Mouse (Mus musculus): ENCODE results near the gene Cdk9.

The Cdk9 gene

DNA sequence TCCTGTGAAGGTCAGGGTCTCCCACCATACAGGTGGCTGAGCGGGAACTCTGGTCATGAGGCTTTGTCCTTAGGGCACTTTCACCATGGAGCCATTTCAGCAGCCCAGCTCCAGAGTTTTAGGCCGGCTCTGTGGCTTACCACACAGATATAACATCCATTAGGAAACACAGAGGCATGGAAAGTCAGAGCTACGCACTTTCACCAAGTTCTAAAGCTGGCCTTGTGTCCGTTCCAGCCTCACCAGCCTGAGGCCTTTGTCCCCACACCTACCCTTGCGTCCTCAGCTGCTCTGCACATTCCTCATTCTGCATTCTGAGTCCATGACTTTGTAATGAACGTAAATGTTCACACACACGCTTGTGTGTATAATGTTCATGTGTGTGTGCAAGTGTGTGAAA lies 7.9 kb downstream of the Cdk9 start:
- no peak for DNase-seq

DNA sequence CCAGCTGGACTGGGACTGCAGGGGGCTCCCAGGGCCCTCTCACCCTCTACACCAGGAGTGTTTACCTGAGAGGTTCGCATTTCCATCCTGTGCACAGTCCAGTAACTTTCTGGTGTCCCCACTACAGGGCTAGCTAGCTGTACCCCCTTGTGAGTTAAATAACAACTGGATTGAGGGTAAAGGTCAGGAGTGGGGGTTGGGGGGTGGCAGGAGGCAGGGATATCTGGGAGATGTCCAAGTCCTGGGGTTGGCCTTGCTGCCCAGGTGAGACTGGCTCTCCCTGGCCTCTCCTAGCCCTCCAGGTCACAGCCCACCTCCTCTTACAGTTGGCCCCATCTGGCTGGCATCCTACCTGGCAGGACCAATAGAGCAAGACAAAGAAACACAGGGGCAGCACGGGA lies 8.9 kb downstream of the Cdk9 start, which contains the start of gene Fpgs:
Fpgs (minus strand) TSS at position 125 of the 401 bp plus-strand sequence.
- no peak for DNase-seq

- no peak for DNase-seq
Measured at GRCm38 (mm10) chr2:32703046-32703445, 9.8 kb downstream of the Cdk9 start.

- no peak for DNase-seq
Measured at GRCm38 (mm10) chr2:32700966-32701743, 11.7 kb downstream of the Cdk9 start.

DNA sequence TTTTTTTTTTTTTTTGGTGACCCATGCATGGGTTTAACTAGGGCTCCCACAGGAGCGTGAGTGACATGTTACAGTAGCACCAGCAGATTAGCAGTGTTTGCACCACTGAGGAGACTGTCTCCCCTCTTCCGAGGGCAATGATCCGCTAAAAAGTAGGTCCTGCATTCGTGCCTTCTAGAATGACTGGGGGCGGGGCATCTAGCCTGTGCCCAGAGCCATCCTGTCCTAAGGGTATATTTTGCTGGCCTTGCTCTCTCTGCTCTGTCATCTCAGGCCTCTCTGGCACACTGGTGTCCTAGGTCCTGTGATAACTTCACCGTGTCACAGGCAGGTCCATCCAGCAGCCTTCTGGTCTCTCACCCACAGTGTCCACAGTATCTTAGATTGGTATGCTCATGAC lies 13.2 kb downstream of the Cdk9 start:
- no peak for DNase-seq

DNA sequence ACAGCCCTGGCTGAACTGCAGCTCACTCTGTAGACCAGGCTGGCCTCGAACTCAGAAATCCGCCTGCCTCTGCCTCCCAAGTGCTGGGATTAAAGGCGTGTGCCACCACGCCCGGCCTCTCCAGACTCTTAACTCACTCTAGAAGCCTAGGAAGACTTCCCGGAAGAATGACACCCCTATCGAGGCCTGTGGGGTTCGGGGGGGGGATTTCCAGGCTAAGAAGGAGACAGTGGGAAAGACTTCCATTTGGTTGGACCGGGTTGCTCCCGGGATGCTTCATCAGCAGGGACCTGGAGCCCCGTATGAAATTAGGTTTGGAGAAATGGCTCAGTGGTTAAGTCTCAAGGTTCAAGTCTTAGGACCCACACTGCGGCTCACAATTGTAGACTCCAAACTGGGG lies 18.2 kb downstream of the Cdk9 start:
- DNase-seq = no peak

DNA sequence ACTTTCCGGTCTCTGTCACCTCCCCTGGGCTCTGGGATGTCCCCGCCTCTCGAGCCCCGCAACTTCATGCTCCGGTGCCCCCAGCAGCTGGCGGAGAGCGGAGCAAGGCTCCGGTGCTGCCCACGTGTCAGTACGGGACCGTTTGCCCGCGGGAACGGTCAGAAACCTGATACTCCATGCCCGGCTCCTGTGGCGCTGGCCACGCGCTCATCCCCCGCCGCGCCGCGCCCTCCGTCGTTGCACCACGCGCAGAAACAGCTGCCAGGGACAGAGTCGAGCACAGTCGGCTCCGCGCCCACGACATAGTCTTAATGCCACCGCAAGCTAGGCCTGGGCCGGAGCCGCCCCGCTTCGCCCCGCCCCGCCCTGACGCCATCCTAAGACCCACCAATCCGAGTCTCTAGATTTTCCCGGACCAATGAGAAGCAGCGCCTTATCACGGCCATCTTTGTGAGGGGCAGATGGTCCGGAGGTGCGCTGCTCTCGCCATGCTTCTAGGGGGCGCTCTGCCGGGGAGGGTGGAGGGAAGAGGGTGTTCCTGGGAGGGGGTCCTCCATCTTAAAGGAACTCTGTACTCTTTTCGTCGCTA lies 19.0 kb downstream of the Cdk9 start:
- peak; percentile 96 to 97 for DNase-seq

DNA sequence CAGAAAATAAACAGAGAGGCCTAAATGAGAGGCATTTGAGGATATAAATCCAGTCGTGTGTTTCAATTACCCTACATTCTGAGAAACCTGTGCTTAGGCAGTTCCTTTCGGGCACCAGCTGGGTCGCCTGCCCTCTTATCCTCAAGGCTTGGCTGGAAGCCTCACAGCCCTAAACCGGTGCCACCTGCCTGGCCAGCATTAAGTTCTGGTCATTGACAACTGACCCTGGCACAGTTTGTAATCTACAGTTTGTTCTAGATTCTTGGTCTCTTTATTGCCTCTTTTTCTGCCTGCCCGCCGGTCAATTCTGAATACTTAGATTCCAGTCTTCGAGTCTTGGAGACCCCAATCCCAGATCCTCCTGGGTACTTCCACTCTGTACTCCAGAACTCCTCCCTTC lies 19.6 kb downstream of the Cdk9 start:
- DNase-seq = no peak

DNA sequence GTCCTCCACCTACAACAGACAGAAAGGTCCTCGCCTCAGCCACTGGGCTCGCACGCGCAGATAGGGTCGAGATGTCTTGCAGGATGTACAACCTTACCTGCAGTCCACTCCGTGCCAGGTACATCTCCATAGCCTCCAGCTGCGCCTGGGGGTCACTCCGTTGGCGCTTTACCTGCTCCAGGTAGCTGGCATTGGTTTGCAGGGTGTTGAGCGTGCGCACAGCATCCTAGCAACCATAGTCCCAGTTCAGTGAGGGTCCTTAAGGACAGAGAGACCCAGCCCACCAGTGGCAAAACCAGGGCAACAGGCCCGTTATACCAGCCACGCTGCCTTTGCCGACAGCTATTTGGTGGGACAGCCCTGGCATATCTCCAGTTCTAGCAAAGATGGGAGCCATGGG lies 20.4 kb downstream of the Cdk9 start:
- DNase-seq = no peak

DNA sequence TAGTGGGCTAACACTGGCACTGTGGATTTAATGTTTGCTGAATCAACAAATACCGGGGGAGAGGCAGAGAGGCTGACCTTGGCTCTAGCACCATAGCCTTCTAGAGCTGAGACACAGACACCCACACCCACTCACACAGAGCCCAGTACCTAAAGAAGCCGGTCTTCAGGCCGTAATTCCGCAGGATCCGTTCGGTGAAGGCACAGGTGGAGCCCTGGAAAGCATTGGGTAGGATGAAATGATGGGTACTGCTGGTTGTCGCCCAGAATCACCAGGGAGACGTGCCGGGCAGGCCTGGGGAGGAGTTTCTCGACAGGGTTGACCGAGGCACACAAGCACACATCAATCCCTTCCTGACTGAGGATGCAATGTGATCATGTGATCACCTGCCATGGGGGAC lies 21.8 kb downstream of the Cdk9 start:
- DNase-seq = no peak

GRCm38 (mm10) chr2:32689420-32689819 lies 23.5 kb downstream of the Cdk9 start:
- peak; percentile 87 to 92 for DNase-seq

DNA sequence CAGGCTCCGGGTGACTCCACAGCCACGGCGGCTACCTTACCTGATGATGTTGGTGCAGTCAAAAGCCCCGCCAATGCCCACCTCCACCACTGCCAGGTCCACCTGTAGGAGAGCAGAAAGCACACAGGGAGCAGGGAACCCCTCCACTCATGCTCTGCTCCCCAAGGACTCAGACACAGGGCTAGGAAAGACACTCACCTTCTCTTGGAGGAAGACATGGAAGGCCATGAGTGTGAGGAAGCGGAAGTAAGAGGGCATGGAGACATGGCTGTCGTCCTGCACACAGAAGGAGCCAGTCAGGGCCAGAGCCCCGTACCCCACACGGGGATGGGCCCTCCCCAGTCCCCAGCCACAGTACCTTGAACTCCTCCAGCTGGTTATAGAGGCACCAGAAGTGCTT lies 25.3 kb downstream of the Cdk9 start:
- no peak for DNase-seq

- no peak for DNase-seq
Measured at GRCm38 (mm10) chr2:32686640-32687039, 26.2 kb downstream of the Cdk9 start.

DNA sequence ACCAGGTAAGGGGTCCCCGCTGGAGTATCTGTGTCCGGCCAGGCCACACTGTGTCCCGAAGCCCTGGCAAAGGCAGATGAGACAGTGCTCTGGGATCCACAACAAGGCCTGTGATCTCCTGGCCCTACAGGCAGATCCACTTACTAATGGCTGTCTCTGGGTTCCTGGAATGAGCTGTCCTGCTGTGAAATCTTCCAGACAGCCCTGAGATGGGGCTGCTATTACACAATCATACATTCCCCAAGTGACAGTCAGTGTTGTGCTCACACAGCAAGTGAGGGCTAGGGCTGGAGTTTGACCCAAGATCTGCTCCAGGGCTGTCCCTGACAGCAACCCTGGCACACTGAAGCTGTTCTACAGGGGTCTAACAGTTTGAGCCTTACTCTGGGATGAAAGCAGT lies 27.1 kb downstream of the Cdk9 start:
- DNase-seq = no peak

GRCm38 (mm10) chr2:32684681-32685428 lies 28.0 kb downstream of the Cdk9 start:
- DNase-seq = no peak

DNA sequence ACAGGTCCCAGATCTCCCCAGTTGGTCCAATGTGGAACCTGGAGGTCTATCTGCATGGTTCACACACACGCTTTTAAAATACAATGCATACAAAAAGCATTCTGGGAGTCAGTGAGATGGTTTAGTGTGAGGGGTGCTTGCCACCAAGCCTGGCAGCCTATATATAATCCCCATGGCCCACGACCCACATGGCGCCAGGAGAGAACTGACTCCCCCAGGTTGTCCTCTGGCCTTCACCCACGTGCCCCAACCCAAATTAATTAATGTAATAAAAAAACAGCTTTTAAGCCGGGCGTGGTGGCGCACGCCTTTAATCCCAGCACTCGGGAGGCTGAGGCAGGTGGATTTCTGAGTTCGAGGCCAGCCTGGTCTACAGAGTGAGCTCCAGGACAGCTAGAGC lies 29.2 kb downstream of the Cdk9 start:
- DNase-seq = peak in 1 of 2 experiments; percentile 20

GRCm38 (mm10) chr2:32682721-32683417 lies 30.0 kb downstream of the Cdk9 start:
- peak in 1 of 2 experiments; percentile 17 for DNase-seq

DNA sequence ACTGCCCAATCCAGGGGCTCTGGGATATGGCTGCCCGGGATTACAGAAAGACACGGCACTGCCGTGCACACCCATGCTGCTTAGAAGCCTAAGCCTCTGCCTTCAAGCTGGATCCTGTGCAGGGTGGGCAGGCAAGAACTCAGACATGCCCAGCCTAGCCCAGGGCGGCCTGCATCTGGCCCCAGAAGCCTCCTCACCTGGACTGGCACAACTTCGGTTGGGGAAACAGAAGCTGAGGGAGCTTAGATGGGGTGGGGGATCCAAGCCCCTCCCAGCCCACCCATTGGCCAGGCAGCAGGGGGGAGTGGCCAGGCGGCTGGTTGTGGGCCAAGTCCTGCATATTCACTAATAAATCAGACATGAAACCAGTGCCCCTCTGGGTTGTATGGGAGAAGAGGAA lies 31.1 kb downstream of the Cdk9 start:
- peak in 1 of 2 experiments; percentile 37 for DNase-seq

DNA sequence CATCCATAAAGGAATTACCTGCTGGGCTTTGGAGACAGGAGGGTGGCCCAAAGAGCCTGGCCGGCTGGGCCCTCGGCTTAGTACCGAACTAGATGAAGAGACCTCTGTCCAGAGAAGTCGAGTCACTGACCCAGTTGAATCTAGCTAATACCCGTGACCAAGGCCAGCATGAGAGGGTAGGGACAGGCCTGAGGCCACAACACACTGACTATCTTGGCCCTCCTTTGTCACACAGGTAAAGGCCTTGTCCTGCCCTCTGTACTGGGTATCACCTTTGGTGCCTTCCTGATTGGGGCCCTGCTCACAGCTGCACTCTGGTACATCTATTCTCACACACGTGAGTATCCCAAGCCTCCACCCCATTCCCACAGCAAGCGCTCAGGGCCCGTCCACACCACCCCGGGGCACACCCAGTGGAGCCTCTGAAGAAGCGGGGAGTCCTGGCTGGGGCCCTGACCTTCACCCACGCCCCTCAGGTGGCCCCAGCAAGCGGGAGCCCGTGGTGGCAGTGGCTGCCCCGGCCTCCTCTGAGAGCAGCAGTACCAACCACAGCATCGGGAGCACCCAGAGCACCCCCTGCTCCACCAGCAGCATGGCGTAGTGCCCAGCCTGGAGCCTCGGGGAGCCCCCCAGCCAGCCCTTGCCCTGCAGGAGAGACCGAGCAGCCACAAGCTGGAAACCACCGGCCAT lies 31.8 kb downstream of the Cdk9 start:
- peak in 1 of 2 experiments; percentile 25 for DNase-seq

DNA sequence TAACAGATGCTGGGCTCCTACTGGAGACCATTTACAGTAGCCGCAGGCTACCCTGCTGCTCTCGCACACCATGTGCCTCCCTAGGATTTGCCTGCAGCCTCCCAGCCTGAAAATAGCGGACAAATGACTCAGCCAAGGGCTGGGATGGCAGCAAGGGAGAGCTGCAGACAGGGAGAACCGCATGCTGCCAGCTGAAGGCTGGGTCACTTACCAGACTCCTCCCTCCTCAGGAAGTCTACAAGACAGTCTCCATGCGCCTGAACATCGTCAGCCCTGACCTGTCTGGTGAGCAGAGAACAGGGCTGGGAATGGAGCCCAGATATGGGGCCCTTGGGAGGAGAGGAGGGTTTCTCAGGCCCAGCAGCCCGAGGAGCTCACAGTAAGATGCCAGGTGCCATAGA lies 32.8 kb downstream of the Cdk9 start:
- peak in 1 of 2 experiments; percentile 52 for DNase-seq

GRCm38 (mm10) chr2:32677683-32678082 lies 35.2 kb downstream of the Cdk9 start:
- DNase-seq = no peak

- no peak for DNase-seq
Measured at GRCm38 (mm10) chr2:32676821-32677220, 36.1 kb downstream of the Cdk9 start.
